Mouse (Mus musculus) spleen, adult 18-20 months (tissue): ENCODE data around the gene Abi3bp.

Source experiments
- DNase-seq, 2 experiments: peaks; one replicate each; pipeline ENCODE4 v3.0.0; 2022; ENCODE audit warnings: mixed read lengths in 2 of 2

The Abi3bp gene

DNA sequence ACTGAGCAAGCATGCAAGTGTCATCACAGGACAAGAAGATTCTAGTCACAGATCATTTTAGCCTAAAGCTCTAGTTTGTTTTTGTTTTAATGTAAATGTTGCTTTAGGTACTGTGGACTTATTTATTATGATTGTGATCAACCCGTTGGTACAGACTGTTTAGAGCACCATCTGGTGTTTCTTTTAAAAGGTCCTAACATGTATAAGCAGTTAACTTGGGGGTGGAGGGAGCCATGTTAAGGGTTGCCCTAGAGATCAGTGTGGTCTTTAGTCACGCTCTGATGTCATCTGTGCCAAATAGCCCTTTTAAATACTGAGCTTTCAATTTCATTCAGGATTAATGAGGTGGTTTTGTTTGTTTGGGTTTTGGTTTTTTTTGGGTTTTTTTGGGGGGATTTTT lies 218.8 kb downstream of the Abi3bp start:
- DNase-seq, result no peak

DNA sequence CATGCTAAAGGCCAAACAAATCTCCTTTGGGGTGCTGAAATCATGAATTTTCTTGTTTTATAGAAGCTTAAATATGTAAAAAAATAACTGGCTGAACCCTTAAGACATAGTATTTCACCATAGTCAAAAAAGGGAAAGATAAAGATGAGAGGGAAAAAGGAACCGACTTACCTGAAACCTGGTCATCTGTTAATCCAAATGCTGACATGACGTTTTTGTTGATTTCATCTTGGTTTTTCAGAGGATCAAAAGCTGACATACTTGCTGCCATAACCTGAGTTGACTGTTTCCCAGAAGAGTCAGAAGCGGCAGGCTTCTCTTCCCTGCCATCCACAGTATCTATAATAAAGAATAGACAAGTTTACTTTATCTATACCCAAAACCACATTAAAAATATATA lies 223.2 kb downstream of the Abi3bp start:
- DNase-seq, result no peak

DNA sequence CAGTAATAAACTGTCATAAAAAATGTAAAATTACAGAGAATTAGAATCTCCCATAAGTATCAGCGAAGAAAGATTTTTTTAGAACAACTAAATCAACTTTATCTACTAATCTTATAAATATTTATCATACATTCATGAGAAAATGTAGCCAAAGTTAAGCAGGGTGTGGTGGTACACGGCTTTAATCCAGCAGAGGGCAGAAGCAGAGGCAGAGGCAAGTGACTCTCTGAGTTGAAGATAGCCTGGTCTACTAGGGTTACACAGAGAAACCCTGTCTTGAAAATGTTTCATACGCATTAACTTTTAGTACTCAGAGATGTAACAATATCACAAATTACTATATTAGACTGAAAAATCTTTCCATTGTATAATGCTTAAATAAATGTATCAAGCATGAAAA lies 228.1 kb downstream of the Abi3bp start:
- DNase-seq, result no peak

DNA sequence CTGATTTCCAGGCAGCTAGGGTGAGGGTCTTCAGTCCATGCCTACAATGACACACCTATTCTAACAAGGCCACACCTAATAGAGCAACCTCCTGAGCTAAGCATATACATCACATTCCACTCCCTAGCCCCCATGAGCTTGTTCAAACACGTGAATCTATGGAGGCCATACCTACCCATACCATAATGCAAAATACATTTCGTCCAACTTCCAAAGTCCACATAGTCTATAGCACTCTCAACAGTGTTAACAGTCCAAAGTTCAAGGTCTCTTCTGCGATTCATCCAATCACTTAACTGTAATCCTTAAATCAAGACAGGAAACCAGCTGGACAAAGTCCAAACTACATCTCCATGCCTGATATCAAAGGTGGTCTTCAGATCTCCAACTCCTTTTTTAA lies 232.4 kb downstream of the Abi3bp start:
- DNase-seq, result no peak

DNA sequence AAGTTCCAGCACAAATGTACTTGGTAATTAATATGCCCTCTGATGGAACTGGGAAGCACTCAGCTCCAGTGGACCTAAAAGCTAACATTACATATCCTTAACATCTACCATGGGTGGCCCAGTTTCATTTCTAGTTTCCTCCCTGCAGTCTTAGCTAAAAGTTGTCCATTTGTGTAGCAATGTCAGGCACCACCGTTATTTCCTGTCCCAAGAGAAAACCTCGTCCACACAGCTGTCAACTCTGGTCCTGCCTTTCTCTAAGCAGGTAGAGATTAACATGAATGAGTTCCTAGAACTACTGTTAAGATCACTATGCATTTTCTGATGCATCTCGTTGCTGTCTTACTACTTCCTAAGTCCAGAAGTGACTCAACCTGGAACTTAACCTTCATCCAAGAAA lies 237.9 kb downstream of the Abi3bp start:
- no peak for DNase-seq

DNA sequence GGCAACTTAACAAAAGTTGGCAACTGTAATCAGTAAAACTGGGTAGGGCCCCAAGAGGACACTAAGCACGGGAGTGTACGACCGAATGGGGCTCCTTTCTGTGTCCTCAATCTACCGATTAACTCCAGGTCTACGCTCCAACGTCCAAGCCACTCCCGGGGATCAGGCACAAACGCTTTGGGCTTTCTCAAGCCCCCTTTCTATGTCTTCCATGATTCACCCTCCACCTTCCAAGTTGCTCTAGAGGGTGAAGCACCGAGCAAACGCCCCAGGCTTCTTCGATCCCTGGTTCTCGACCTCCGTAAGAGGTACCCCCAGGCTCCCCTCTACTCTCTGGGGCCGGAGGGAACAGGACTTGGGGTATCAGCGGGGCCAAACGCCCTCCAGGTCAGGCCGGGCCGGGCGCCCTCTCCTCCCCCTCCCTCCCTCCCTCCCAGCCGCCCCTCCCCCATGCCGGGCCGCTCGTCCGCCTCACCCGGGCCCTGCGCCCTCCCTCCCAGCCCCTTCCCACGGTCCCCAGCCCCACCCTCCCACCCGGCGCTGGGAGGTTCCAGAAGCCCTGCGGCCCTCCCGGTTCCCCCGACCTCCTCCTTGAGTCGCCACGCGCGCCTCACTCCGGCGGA lies 239.0 kb downstream of the Abi3bp start:
- DNase-seq, result no peak

DNA sequence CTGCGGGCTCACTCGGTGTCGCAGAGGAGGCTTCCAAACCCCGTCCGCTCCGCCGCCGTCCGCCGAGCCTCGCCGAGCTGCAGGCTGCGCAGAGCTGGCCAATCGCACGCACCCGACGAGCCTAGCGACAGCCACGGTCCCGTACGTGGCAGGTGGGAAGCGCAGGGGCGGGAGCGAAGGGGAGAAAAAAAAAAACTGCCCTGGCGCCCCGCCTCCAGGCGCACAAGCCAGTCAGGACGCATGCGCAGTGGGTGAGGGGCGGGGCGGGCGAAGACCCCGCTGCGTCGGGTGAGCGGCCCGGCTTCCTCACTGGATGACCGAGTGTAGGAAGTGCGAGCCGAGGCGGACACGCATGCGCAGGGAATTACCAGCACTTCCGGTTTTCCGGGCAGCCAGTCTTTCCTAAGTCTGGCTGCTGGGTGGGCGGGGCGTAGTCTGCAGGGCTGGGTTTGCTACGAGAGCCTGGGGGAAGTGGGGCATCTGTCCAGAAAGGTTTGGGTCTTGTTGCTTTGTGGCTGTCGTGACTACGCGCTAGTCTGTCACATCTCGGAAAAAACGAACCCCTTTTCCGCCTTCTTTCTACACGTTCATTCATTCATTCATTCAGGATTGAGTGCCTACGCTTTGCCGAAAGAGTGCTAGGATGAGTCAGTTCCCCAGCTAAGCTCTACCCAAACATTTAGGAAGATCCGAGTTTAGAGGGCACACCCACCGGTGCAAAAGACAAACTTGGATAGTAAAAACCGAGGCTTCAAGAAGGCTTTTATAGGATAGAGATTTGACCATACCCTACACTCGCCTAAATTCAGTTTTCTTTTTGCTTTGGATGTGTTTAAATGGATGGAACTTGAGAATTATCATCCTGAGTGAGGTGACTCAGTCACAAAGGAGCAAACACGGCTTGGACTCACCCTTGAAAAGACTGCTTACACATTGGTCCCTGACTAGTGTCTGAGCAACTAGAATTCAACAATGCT lies 239.8 kb downstream of the Abi3bp start, which contains the start of gene Tfg:
TSS of gene Tfg (minus strand) at position 227 of the 977 bp plus-strand sequence.
- DNase-seq, result peak; percentile 96 to 98

DNA sequence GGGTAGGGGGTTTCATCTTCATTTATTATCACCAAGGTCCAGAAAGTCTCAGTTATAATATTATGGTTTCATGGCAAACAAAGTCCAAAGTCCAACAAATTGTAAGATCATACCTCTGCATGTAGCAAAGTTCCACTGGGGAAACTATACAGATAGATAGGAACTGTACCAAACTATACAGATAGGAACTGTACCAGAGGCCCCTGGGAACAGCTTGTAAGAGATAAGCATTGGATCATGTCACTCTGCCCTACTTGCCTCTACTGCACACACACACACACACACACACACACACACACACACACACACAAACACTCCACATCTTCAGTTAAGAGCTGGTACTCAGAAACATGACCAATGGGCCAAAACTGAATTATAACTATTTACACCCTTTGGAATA lies 241.4 kb downstream of the Abi3bp start:
- no peak for DNase-seq

DNA sequence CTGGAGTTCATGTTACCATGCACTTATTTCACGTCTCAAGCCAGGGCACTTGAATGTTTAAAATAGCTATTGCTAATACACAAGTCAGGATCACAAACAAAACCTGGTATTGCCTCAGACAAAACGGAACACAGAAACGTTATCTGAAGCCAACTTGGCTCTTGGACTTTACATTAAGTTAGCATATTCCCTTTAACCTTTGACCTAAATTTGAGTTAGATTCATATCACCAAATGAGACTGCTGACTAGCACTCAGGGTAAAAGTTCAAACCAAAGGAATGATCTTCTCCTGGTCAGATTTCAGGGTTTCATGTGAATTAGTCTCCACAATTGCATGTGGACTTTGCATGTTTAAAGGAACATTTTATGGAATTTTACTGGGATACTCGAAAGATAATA lies 244.7 kb downstream of the Abi3bp start:
- DNase-seq, result no peak

DNA sequence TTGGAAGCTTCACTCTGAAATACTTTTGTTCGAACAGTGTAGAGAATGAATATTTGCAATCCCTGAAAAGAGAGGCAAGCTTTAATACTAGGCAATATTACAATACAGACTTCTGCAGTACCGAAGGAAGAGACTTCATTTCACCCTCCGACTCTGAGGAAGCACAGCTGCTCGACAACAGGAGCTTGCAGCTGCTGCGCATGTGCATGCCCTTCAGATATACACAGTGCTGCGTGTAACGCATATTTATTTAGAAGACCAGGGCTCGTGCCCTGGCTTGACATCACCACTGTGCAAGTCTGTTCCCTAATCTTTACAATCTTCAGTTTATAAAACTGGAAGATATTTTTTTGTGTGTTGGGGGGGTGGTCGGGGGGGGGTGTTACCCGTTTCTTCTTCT lies 247.2 kb downstream of the Abi3bp start:
- DNase-seq, result no peak

DNA sequence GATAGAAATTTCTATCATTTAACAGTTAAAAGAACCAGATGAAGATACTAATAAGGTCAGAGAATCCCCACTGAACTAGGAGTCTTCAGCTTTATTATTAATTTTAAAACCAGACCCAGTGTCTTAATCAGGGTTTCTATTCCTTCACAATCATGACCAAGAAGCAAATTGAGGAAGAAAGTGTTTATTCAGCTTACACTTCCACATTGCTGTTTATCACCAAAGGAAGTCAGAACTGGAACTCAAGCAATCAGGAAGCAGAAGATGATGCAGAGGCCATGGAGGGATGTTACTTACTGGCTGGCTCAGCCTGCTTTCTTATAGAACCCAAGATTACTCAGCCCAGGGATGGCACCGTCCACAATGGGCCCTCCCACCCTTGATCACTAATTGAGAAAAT lies 251.4 kb downstream of the Abi3bp start:
- DNase-seq, result no peak
